Mouse (Mus musculus) liver, adult 2 months (tissue): Measurements from ENCODE around the gene Gm43518. TPM values are rescaled to one million over a fixed set of nuclear protein-coding genes. Genes with fewer than 3 reads are reported as not detected.

ENCODE experiments used
- DNase-seq: peaks from one replicate; pipeline ENCODE4 v3.0.0-alpha.2; 2011; ENCODE audit warnings: low read depth, low spot score; ENCODE audit errors: extremely low read depth
- H3K27ac ChIP-seq: fragments of 200-500 bp; replicated peaks from 2 replicates; pipeline ENCODE4 v1.5.1; 2012; ENCODE audit warnings: low read depth, mild to moderate bottlenecking, control low read depth, inconsistent platforms, low read length; ENCODE audit not compliant: insufficient read depth
- H3K27me3 ChIP-seq: fragments of 200-500 bp; 2 replicates; pipeline ENCODE4 v1.6.1; 2012; ENCODE audit warnings: mild to moderate bottlenecking, moderate library complexity, low read length, inconsistent platforms; ENCODE audit not compliant: control insufficient read depth, insufficient read depth
- H3K36me3 ChIP-seq: fragments of 200-500 bp; 2 replicates; pipeline ENCODE4 v1.6.1; 2012; ENCODE audit warnings: low read length, inconsistent platforms; ENCODE audit not compliant: control insufficient read depth, insufficient read depth
- H3K4me1 ChIP-seq: fragments of 200-500 bp; 2 replicates; pipeline ENCODE4 v1.6.1; 2011; ENCODE audit warnings: low read length; ENCODE audit not compliant: control insufficient read depth, insufficient read depth
- H3K4me3 ChIP-seq: fragments of 200-500 bp; 2 replicates; pipeline ENCODE4 v1.5.1; 2011; ENCODE audit warnings: low read depth, mild to moderate bottlenecking, control low read depth, low read length, moderate library complexity; ENCODE audit not compliant: insufficient read depth
- H3K79me2 ChIP-seq: fragments of 200-500 bp; 2 replicates; pipeline ENCODE4 v1.6.1; 2012; ENCODE audit warnings: inconsistent platforms, mild to moderate bottlenecking, low read length, moderate library complexity; ENCODE audit not compliant: control insufficient read depth, insufficient read depth
- H3K9ac ChIP-seq: fragments of 200-500 bp; 2 replicates; pipeline ENCODE4 v1.6.1; 2012; ENCODE audit warnings: low read depth, mild to moderate bottlenecking, control low read depth, inconsistent platforms, low read length
- CTCF ChIP-seq: fragments of 200-500 bp; IDR thresholded peaks from 2 replicates; pipeline ENCODE4 v1.5.1; 2011; ENCODE audit warnings: low read depth, low read length, control low read depth
- POLR2A ChIP-seq: fragments of 200-500 bp; IDR thresholded peaks from 2 replicates; pipeline ENCODE4 v1.6.1; 2011; ENCODE audit warnings: low read length, control low read depth; ENCODE audit not compliant: insufficient read depth; ENCODE audit errors: extremely low read depth
- WGBS: fragments of 180-500 bp; shearing (Covaris S2); methylation state at CpG from one replicate; pipeline ENCODE4 v1.1.7; 2018; 5-methylcytosine and 5-hydroxymethylcytosine counted together
- polyA plus RNA-seq: library from polyadenylated mRNA; depleted of rRNA; stranded (reverse); fragments of >200 nt; gene quantifications from 2 replicates; pipeline ENCODE4 v1.2.3, GENCODE M21; 2012
- total RNA-seq: library from RNA; depleted of rRNA; stranded (reverse); fragments of >200 nt; gene quantifications from 2 replicates; pipeline ENCODE4 v1.2.3, GENCODE M21; 2014

Gm43518 gene
- total and polyA plus RNA-seq, 2 experiments, result 0.31 to 1.2 TPM

DNA sequence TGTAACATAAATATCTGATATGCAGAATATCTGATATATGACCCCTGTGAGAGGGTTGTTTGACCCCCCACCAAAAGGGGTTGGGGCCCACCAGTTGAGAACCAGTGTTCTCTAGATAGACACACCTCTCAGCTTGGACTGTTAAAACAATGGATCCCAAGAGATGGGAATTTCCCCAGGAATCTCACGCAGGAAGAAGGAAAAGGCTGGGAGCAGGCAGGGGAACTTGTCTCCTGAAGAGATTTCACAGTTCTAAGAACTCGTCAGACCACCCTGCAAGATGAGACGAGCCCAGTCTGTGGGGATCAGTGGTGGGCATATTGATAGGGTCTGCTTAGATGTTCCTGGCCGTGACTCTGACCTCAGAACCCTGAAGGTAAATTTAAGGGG lies 52.8 kb downstream of the Gm43518 start:
- Histone ChIP-seq H3K4me1 (peaks cover 31% of the 10 kb centered on the region), H3K79me2 (peaks cover 28% of the 10 kb centered on the region; the same call in 1 of the 2 replicates), H3K36me3 (no peaks in the 10 kb centered on the region), H3K27ac (no peak overlapping the region), H3K9ac (no peak overlapping the region), H3K27me3 (no peaks in the 10 kb centered on the region), H3K4me3 (no peak overlapping the region)
- no peak for TF ChIP-seq POLR2A
- no peak for DNase-seq
- WGBS, result 78% methylated on average over 4 of the region's 4 CpGs

DNA sequence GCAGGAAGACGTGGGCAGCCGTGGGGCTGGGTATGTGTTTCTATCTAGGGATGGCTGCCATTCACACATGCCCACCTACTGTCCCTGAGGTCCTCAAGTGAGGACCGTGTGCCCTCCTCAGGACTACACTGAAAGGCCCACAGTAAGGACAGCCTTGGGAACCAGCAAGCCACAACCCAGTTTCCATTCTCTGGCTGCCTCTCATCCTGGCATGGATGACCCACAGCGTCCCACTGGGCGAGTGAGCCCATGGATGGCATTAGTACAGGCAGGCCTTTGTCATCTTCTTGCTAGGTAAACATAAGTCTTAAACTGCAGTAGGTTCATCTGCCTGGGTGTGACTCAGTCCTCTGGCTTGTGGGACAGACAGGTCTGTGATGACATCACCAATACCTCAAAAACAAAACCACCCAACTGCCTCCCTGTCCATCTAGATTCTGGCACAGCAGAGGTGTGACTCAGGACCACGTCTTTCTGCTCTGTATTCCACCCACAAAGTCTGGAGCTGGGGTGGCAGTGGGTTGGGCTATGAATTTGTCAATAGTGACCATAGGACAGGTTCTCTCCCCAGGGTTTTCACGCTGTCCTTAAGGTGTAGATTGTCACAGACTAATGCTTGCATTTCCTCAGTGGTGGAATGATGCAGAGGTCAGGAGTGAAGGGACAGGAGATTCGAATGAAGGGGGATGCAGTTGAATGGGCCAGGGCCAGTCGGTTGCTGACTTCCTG lies 53.5 kb downstream of the Gm43518 start:
- TF ChIP-seq POLR2A, result no peak
- no peak for TF ChIP-seq CTCF
- H3K27me3 ChIP-seq, result no peaks in the 10 kb centered on the region
- WGBS, result 51% methylated on average over 9 of the region's 9 CpGs
- no peaks in the 10 kb centered on the region for H3K36me3 ChIP-seq
- peaks cover 26% of the 10 kb centered on the region for H3K4me1 ChIP-seq
- H3K4me3 ChIP-seq, result no peak overlapping the region
- H3K27ac ChIP-seq, result no peak overlapping the region
- H3K79me2 ChIP-seq, result peaks cover 34% of the 10 kb centered on the region; the same call in 1 of the 2 replicates
- no peak overlapping the region for H3K9ac ChIP-seq
- DNase-seq, result peak; percentile 49

DNA sequence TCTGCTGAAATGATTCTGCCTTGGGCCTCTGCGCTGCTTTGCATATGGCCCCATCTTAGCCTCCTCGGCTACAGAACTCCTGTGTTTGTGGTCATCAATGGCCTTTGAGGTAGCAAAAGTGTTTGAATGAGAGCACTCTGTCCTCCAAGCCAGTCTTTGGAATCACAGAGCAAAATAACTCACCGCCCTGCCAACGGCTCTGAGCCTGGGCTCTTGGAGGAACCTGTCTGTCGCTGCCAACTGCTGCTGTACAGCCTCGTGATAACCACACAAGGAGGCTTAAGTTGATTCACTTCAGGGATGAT lies 54.0 kb downstream of the Gm43518 start:
- Histone ChIP-seq H3K27ac (no peak overlapping the region), H3K79me2 (peaks cover 37% of the 10 kb centered on the region; the same call in 1 of the 2 replicates), H3K4me3 (no peak overlapping the region), H3K36me3 (no peaks in the 10 kb centered on the region), H3K27me3 (no peaks in the 10 kb centered on the region), H3K4me1 (peaks cover 22% of the 10 kb centered on the region), H3K9ac (no peak overlapping the region)
- DNase-seq, result no peak
- TF ChIP-seq POLR2A, result no peak
- TF ChIP-seq CTCF, result no peak
- 61% methylated on average over 6 of the region's 6 CpGs for WGBS

DNA sequence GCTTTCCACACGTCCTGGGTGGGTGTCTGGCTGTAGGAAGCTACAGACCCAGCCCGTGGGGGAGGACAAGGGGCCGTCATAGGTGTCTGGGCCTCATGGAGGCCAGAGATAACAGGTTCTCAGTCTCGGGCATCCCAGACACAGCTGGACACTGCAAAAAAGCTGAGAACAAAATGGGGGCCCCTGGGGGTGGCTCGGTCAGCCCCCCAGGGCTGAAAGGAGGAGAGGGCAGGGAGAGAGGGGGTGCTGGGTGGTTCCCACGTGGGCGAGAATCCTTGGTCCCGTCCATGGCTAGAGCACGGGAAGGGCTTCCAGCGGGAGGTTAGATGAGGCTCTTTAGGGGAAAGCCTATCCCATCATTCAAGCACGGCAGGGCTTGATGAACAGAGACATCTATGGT lies 55.6 kb downstream of the Gm43518 start:
- Histone ChIP-seq H3K36me3 (no peaks in the 10 kb centered on the region), H3K9ac (no peak overlapping the region), H3K27ac (no peak overlapping the region), H3K79me2 (peaks cover 37% of the 10 kb centered on the region; the same call in 1 of the 2 replicates), H3K4me1 (peaks cover 10% of the 10 kb centered on the region), H3K27me3 (no peaks in the 10 kb centered on the region), H3K4me3 (no peak overlapping the region)
- TF ChIP-seq POLR2A (no peak), CTCF (no peak)
- 80% methylated on average over 11 of the region's 11 CpGs for WGBS
- no peak for DNase-seq

DNA sequence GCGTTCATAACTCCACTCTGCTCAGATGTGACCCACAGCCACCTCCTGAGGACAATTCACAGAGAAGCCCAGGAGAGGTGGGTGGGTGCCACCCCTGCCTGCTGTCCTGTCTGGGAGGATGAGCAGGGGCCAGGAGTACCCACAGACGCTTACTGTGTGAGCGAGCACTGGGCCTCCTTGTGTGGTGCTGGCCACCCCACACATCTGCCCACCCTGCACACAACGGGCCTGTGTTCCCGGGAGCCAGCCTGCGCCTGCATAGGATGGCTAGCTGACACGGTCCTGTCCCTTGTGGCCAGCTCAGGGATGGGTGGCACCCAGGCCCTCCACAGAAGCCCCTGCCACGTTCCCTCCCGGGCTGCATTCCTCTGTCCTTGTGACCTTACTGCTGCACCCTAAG lies 58.2 kb downstream of the Gm43518 start:
- peaks cover 32% of the 10 kb centered on the region; the same call in 1 of the 2 replicates for H3K79me2 ChIP-seq

DNA sequence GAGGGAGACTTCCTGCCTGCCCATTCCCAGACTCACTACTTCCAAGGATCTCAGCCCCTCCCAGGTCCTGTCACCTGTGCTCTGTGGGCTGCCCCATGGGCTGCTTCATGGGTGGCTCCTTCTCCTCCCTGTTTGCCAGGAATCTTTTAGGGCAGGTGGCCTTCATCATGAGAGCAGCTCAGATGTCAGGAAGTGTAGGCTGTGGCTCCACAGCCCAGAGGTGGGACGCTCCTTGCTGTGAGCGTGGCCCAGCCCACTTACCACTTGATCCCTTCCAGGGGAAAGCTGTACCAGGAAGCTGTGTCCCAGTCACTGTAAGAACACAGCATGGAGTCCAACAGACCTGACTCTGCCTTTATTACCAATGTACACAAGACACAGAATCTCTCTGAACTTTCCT lies 59.7 kb downstream of the Gm43518 start:
- TF ChIP-seq CTCF, result no peak
- TF ChIP-seq POLR2A, result no peak

More for the DNA sequence above, 58.2 kb downstream of the Gm43518 start:
- 88% methylated on average over 9 of the region's 9 CpGs for WGBS
- no peak overlapping the region for H3K4me3 ChIP-seq
- H3K4me1 ChIP-seq, result peaks cover under 1% of the 10 kb centered on the region
- no peak overlapping the region for H3K9ac ChIP-seq
- TF ChIP-seq POLR2A, result no peak
- TF ChIP-seq CTCF, result no peak
- no peaks in the 10 kb centered on the region for H3K27me3 ChIP-seq
- DNase-seq, result no peak
- no peaks in the 10 kb centered on the region for H3K36me3 ChIP-seq
- no peak overlapping the region for H3K27ac ChIP-seq

More for the DNA sequence above, 59.7 kb downstream of the Gm43518 start:
- DNase-seq, result no peak
- WGBS, result 94% methylated on average over 2 of the region's 2 CpGs
- Histone ChIP-seq H3K9ac (no peak overlapping the region), H3K36me3 (no peaks in the 10 kb centered on the region), H3K4me1 (peaks cover 4% of the 10 kb centered on the region; the same call in 1 of the 2 replicates), H3K4me3 (no peak overlapping the region), H3K27ac (no peak overlapping the region), H3K79me2 (peaks cover 26% of the 10 kb centered on the region; the same call in 1 of the 2 replicates), H3K27me3 (no peaks in the 10 kb centered on the region)
